Mouse (Mus musculus): ENCODE measurements around the gene Ifih1. TPM values are rescaled to one million over a fixed set of nuclear protein-coding genes. Genes with fewer than 3 reads are reported as not detected.

The Ifih1 gene
- polyA plus RNA-seq, 1 experiment from 2014 or later, result 1.3 TPM

DNA sequence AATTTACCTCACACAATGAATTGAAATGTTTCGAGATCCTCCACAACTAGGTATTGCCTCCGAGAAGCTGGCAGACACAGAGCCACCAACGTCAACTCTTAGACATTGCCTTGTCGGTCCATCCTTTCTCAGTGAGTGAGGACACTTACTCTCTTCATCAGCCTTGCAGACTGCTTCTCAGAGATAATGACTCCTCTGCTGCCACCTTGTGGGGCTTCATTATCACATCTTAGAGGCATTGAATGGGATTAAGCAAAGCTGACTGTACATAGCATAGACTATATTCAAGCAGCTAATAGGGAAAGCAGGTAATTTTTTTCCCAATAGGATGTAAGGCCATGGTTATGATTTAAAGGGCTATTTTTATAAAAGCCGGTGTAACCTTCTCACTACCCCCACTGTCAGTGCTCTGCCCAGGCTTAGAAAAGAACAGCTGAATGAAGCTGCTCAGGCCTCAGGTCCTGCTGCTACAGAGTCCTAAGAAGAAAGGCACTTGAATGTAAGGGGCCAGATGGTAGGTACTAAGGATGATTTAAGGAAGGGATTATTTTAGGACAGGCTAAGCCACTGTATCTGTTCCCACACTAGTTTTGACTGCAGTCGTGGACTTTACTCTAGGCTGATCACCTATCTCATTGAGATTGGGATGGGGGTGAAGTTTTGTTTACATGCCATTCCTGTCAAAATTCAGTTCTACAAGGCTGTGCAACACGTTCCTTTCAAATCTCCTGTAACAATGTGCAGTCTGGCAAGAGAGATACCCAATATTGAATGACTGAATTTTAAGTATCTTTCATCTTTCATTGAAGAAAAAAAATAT lies 8.7 kb upstream of the Ifih1 start:
- peaks cover 0 to 2% of the 10 kb centered on the region in 2 experiments; a peak in 1 of 4 replicates for H3K4me1 ChIP-seq (ENCODE audit: control insufficient read depth in 2 of 2, insufficient read depth in 2 of 2, low read length in 2 of 2)
- H3K9ac ChIP-seq (ENCODE audit: low read length), result no peak overlapping the region
- ATAC-seq (ENCODE audit: insufficient number of reproducible peaks, insufficient read depth, low FRiP score, low read depth), result no peak
- WGBS, result 40% methylated on average over 7 of the region's 7 CpGs
- H3K4me2 ChIP-seq (ENCODE audit: low read length), result no peak overlapping the region
- H3K36me3 ChIP-seq (ENCODE audit: control insufficient read depth, insufficient read depth, low read length), result no peaks in the 10 kb centered on the region
- no peaks in the 10 kb centered on the region for H3K9me3 ChIP-seq (ENCODE audit: control insufficient read depth, low read length)
- H3K27ac ChIP-seq (replicated peaks in 1 of 2; ENCODE audit: control insufficient read depth in 1 of 2, insufficient read depth in 1 of 2, low read depth in 2 of 2, low read length in 2 of 2), result no peak overlapping the region
- no peak overlapping the region for H3K4me3 ChIP-seq (ENCODE audit: control insufficient read depth in 1 of 2, insufficient read depth in 1 of 2, low read depth in 1 of 2, low read length in 2 of 2)
- no peaks in the 10 kb centered on the region for H3K27me3 ChIP-seq (ENCODE audit: control insufficient read depth, insufficient read depth, low read length)

DNA sequence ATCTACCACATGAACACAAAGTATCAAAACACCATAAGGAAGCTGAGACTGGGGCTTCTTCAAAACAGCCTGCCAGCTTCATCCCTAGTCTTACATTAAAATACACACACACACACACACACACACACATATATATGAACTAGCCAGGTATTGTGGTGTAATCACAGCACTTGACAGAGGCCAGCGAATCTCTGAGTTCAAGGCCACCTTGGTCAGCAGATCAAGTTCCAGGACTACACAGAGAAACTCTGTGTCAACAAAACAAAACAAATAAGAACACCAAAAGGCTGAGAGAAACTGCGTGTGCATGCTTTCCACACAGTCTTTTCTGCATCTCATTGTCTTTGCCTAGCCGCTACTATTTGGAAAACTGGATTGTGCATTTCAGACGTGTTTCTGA lies 6.4 kb upstream of the Ifih1 start:
- WGBS, result 86% methylated on average over 4 of the region's 4 CpGs
- no peak overlapping the region for H3K4me2 ChIP-seq (ENCODE audit: low read length)
- H3K9me3 ChIP-seq (ENCODE audit: control insufficient read depth, low read length), result no peaks in the 10 kb centered on the region
- H3K4me1 ChIP-seq (ENCODE audit: control insufficient read depth in 2 of 2, insufficient read depth in 2 of 2, low read length in 2 of 2), result peaks cover 0 to 2% of the 10 kb centered on the region in 2 experiments; a peak in 1 of 4 replicates
- ATAC-seq (ENCODE audit: insufficient number of reproducible peaks, insufficient read depth, low FRiP score, low read depth), result no peak
- H3K27me3 ChIP-seq (ENCODE audit: control insufficient read depth, insufficient read depth, low read length), result no peaks in the 10 kb centered on the region
- H3K36me3 ChIP-seq (ENCODE audit: control insufficient read depth, insufficient read depth, low read length), result no peaks in the 10 kb centered on the region
- H3K9ac ChIP-seq (ENCODE audit: low read length), result no peak overlapping the region
- H3K27ac ChIP-seq (replicated peaks in 1 of 2; ENCODE audit: control insufficient read depth in 1 of 2, insufficient read depth in 1 of 2, low read depth in 2 of 2, low read length in 2 of 2), result no peak overlapping the region
- no peak overlapping the region for H3K4me3 ChIP-seq (ENCODE audit: control insufficient read depth in 1 of 2, insufficient read depth in 1 of 2, low read depth in 1 of 2, low read length in 2 of 2)

GRCm38 (mm10) chr2:62651890-62652289 lies 5.8 kb upstream of the Ifih1 start:
- peaks cover 0 to 2% of the 10 kb centered on the region in 2 experiments; a peak in 1 of 4 replicates for H3K4me1 ChIP-seq (ENCODE audit: control insufficient read depth in 2 of 2, insufficient read depth in 2 of 2, low read length in 2 of 2)
- ATAC-seq (ENCODE audit: insufficient number of reproducible peaks, insufficient read depth, low FRiP score, low read depth), result no peak
- no peak overlapping the region for H3K9ac ChIP-seq (ENCODE audit: low read length)
- H3K9me3 ChIP-seq (ENCODE audit: control insufficient read depth, low read length), result no peaks in the 10 kb centered on the region
- no peak overlapping the region for H3K27ac ChIP-seq (replicated peaks in 1 of 2; ENCODE audit: control insufficient read depth in 1 of 2, insufficient read depth in 1 of 2, low read depth in 2 of 2, low read length in 2 of 2)
- H3K4me3 ChIP-seq (ENCODE audit: control insufficient read depth in 1 of 2, insufficient read depth in 1 of 2, low read depth in 1 of 2, low read length in 2 of 2), result no peak overlapping the region
- H3K27me3 ChIP-seq (ENCODE audit: control insufficient read depth, insufficient read depth, low read length), result no peaks in the 10 kb centered on the region
- 45% methylated on average over 4 of the region's 4 CpGs for WGBS
- no peak overlapping the region for H3K4me2 ChIP-seq (ENCODE audit: low read length)
- H3K36me3 ChIP-seq (ENCODE audit: control insufficient read depth, insufficient read depth, low read length), result no peaks in the 10 kb centered on the region

DNA sequence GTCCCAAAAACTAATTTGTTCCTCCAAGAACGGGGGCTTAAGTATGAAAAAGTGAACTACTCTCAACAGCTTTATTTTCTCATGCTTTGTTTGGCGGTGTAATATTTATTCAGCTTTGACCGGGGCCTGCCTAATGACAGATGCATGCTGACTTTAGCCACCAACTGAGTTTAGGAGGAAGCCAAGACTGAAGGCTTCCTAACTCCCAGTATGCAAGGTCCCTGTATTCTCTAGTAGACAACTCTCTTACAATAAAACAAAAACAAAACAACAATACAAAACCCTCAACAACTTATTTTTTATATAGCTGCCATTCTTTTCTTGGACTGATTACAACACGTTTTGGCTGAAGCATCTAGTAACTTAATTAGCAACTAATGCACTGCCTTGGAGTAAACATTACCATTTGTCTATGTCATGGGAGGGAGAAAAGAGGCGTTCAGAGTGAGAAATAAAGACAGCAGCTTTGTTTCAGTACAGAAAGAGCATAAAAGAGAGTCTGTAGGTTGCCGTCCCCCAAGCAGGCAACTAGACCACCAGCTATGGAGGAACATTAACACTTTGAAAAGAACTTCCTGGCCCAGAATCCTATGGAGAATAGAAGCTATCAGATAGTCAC lies 725 bp upstream of the Ifih1 start:
- Histone ChIP-seq H3K4me1 (ENCODE audit: control insufficient read depth in 2 of 2, insufficient read depth in 2 of 2, low read length in 2 of 2) (peaks cover 0 to 9% of the 10 kb centered on the region in 2 experiments; a peak in 2 of 4 replicates), H3K27ac (replicated peaks in 1 of 2; ENCODE audit: control insufficient read depth in 1 of 2, insufficient read depth in 1 of 2, low read depth in 2 of 2, low read length in 2 of 2) (no peak overlapping the region), H3K4me3 (ENCODE audit: control insufficient read depth in 1 of 2, insufficient read depth in 1 of 2, low read depth in 1 of 2, low read length in 2 of 2) (peak overlapping the region; percentile 58 to 82), H3K36me3 (ENCODE audit: control insufficient read depth, insufficient read depth, low read length) (no peaks in the 10 kb centered on the region), H3K9me3 (ENCODE audit: control insufficient read depth, low read length) (no peaks in the 10 kb centered on the region), H3K4me2 (ENCODE audit: low read length) (peak overlapping the region; percentile 77), H3K27me3 (ENCODE audit: control insufficient read depth, insufficient read depth, low read length) (no peaks in the 10 kb centered on the region), H3K9ac (ENCODE audit: low read length) (peak overlapping the region; percentile 72)
- ATAC-seq (ENCODE audit: insufficient number of reproducible peaks, insufficient read depth, low FRiP score, low read depth), result no peak
- 32% methylated on average over 6 of the region's 6 CpGs for WGBS

DNA sequence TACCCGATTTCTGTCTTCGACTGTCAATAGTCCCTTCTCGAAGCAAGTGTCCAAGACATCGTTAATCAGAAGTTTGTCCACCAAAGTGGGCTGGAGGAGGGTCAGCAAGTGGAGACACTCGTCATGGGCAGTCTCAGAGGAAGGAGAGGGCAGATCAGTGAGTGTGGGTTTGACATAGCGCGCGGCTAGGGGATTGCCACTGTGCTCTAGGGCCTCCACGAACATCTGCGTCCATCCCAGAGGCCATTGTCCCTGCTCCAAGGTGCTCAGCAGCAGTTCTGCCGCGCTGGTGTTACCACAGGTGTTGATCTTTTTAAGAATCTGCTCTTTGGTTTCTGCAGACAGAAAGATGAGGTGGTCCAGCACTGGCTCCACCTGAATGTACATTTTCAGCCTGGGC lies 580 bp downstream of the Ifih1 start:
- ATAC-seq (ENCODE audit: insufficient number of reproducible peaks, insufficient read depth, low FRiP score, low read depth), result no peak
- peak overlapping the region in 1 of 2 experiments; percentile 64; a peak in 1 of 4 replicates for H3K27ac ChIP-seq (replicated peaks in 1 of 2; ENCODE audit: control insufficient read depth in 1 of 2, insufficient read depth in 1 of 2, low read depth in 2 of 2, low read length in 2 of 2)

DNA sequence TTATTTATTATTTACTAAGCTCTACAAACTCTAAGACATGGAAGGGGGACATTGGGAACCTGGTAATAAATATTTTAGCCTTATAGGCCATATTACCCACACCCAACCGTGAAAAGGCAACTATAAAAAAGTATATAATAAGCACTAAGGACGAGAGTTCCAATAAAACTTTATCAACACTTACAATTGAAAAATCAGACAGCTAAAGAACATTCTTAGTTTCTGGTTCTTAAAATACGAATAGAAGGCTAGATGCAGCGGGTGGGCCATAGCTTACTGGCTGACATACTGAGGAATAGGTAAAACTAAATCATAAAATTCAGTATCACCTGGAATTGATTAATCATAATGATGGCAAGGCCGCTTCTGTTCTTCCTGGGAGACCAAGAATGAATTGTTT lies 1.2 kb downstream of the Ifih1 start:
- Histone ChIP-seq H3K36me3 (ENCODE audit: control insufficient read depth, insufficient read depth, low read length) (no peaks in the 10 kb centered on the region), H3K27ac (replicated peaks in 1 of 2; ENCODE audit: control insufficient read depth in 1 of 2, insufficient read depth in 1 of 2, low read depth in 2 of 2, low read length in 2 of 2) (no peak overlapping the region), H3K4me1 (ENCODE audit: control insufficient read depth in 2 of 2, insufficient read depth in 2 of 2, low read length in 2 of 2) (peaks cover 0 to 8% of the 10 kb centered on the region in 2 experiments; a peak in 2 of 4 replicates), H3K4me2 (ENCODE audit: low read length) (no peak overlapping the region), H3K9ac (ENCODE audit: low read length) (no peak overlapping the region), H3K9me3 (ENCODE audit: control insufficient read depth, low read length) (no peaks in the 10 kb centered on the region), H3K27me3 (ENCODE audit: control insufficient read depth, insufficient read depth, low read length) (no peaks in the 10 kb centered on the region), H3K4me3 (ENCODE audit: control insufficient read depth in 1 of 2, insufficient read depth in 1 of 2, low read depth in 1 of 2, low read length in 2 of 2) (no peak overlapping the region)
- ATAC-seq (ENCODE audit: insufficient number of reproducible peaks, insufficient read depth, low FRiP score, low read depth), result no peak
- 92% methylated on average over 5 of the region's 5 CpGs for WGBS

More for the DNA sequence above, 580 bp downstream of the Ifih1 start:
- Histone ChIP-seq H3K27me3 (ENCODE audit: control insufficient read depth, insufficient read depth, low read length) (no peaks in the 10 kb centered on the region), H3K9me3 (ENCODE audit: control insufficient read depth, low read length) (no peaks in the 10 kb centered on the region), H3K9ac (ENCODE audit: low read length) (peak overlapping the region; percentile 72), H3K4me1 (ENCODE audit: control insufficient read depth in 2 of 2, insufficient read depth in 2 of 2, low read length in 2 of 2) (peaks cover 0 to 9% of the 10 kb centered on the region in 2 experiments; a peak in 2 of 4 replicates), H3K4me2 (ENCODE audit: low read length) (peak overlapping the region; percentile 77), H3K36me3 (ENCODE audit: control insufficient read depth, insufficient read depth, low read length) (no peaks in the 10 kb centered on the region), H3K4me3 (ENCODE audit: control insufficient read depth in 1 of 2, insufficient read depth in 1 of 2, low read depth in 1 of 2, low read length in 2 of 2) (peak overlapping the region; percentile 58 to 82)
- 33% methylated on average over 12 of the region's 12 CpGs for WGBS

DNA sequence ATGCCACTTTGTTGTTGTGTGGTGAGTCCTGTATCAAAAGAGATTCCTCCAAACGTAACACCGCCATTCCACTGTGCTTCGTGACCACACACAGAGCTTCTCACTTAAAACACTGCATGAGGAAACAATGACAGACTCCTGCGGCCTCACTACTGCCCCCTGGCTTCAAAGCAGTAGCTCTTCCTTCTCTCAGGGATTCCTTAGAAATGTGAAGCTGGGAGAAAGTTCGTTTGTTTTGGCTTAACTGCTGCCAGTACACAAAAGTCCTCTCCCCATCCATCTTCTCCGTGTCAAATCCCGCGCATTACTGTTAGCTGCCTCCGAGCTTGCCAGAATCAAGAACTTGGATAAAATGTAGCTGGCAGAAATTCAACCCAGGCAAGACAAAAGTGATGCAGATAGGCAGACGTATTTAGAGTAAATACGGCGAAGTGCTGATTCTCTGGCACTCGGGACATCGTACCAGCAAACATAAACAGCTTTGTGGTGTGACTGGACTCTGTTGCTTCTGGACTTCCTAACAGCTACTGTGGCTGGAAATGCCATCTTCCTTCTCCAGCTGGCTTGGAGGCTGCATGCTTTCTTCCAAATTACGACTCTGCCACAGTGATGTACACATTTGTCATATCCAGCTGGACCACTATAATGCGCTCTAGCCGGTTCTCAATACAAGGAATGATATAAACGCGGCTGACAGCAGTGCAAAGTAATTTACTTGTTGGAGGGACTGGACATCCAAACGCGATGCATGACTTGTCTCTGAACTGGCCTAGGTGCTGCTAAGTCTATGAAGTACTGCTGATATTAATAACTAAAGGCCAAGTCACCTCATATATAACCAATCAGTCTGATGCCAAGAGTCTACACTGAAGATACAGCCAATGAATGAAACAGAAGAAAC lies 2.4 kb downstream of the Ifih1 start:
- no peaks in the 10 kb centered on the region for H3K27me3 ChIP-seq (ENCODE audit: control insufficient read depth, insufficient read depth, low read length)
- no peak overlapping the region for H3K27ac ChIP-seq (replicated peaks in 1 of 2; ENCODE audit: control insufficient read depth in 1 of 2, insufficient read depth in 1 of 2, low read depth in 2 of 2, low read length in 2 of 2)
- 54% methylated on average over 21 of the region's 21 CpGs for WGBS
- H3K9ac ChIP-seq (ENCODE audit: low read length), result no peak overlapping the region
- ATAC-seq (ENCODE audit: insufficient number of reproducible peaks, insufficient read depth, low FRiP score, low read depth), result no peak
- H3K4me1 ChIP-seq (ENCODE audit: control insufficient read depth in 2 of 2, insufficient read depth in 2 of 2, low read length in 2 of 2), result peaks cover 0 to 6% of the 10 kb centered on the region in 2 experiments; a peak in 2 of 4 replicates
- H3K4me2 ChIP-seq (ENCODE audit: low read length), result no peak overlapping the region
- no peaks in the 10 kb centered on the region for H3K9me3 ChIP-seq (ENCODE audit: control insufficient read depth, low read length)
- no peaks in the 10 kb centered on the region for H3K36me3 ChIP-seq (ENCODE audit: control insufficient read depth, insufficient read depth, low read length)
- no peak overlapping the region for H3K4me3 ChIP-seq (ENCODE audit: control insufficient read depth in 1 of 2, insufficient read depth in 1 of 2, low read depth in 1 of 2, low read length in 2 of 2)

Measured in heart, embryonic 14.5 days (tissue).